Mouse (Mus musculus) CD4-positive, CD25-positive, alpha-beta regulatory T cell, adult 2 months (primary cell): ENCODE data around the gene Cep68.
A peak's percentile ranks its signal among the peaks of the same experiment; 100 is the strongest.

Experiments
- DNase-seq: peaks from one replicate; pipeline ENCODE4 v3.0.0-alpha.2; 2012; ENCODE audit warnings: low read depth, low spot score

Cep68 gene

DNA sequence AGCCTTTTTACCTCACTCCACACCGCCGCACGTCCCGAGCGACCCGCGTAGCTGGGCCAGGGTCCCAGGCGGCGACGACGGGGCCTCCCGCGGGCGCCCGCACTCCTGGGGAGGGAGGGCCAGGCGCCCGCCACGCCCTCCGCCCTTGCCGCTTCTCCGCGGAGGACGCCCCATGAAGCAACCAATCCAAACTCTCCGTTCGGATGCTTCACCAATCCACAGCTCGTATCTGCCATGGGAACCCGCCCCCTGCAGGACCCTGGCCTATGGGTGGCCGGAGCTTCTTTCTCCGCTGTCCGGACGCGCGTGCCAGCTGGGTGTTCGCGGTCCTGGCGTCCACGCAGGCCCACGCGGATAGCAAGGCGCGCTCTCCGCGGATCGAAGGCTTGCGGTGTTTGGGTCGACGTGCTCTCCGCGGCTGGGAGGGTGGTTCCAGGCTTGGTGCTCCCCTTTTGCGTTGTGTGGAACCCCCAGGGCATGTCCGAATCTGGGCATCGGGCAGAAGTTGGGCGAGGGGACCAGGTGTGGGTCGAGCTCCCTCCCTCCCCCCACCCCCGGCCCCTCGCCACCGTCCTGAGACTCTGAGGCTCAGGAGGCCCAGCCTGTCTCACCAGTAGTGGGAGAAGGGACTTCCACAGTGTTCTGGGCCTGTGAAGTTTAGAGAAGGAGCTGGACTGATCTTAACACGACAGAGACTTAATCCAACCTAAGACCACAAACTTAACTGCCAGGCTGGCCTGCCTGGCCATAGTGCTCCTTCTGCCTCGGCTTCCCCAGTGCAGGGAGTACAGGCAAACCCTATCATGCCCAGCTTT is at the start of gene Cep68:
Cep68 (minus strand) TSS at position 134 of the 815 bp plus-strand sequence.
- DNase-seq: peak; percentile 95

DNA sequence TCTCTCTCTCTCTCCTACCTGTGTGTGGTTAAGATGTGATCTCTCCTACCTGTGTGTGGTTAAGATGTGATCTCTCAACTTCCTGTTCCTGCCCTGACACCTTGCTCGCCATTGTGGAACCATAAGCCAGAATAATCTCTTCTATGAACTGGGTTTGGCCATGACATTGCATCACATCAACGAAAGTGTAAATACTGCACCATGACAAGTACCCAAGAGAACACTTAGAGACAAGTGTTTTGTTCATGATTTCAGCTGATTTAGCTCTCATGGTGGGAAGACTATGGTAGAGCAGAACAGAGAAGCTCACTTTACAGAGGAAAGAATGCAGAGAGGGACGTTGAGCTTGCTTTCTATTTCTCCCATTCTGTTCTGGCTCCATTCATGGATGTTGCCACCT is 35.2 kb upstream of the Cep68 start:
- DNase-seq: no peak

DNA sequence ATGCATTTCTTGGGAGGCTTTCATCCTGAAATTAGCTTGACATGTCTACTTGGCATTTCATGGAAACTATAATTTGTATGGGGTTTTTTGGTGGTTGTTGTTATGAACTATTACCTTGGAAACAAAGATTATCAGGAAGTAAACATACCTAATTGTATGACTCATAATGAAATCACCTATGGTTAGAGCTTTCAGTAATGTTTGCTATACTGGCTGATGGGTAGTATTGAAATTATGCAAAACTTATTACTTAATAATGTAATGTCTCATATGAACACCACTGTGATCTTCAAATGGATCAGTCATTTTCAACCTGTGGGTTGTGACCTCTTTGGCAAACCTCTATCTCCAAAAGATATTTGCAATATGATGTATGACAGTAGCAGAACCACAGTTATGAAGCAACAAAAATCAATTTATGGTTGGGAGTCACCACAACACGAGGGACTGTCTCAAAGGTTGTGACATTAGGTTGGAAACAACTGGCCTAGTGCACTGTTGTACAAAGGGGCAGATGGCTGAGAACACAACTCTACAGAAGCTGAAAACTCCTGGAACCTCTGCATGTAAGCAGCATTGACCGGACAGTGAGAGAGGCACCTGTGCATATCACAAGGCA is 33.5 kb upstream of the Cep68 start:
- peak; percentile 44 for DNase-seq

DNA sequence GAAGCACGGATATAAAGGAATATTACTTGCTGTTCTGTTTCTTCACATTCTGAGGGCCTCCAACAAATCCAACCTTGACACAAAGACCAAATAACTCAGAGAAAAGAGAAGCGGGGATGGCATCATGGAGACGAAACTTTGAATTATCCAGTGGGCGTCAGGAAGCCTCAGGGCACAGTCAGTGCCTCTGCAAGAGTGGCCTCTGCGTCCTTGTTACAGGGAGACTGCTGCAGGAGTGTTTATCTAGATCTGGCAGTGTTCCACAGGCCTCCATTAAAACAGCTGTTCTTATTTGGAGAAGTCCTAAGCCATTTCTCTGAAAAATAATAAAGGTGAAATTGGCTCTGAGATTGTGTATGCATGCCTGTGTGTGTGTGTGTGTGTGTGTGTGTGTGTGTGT is 31.8 kb upstream of the Cep68 start:
- no peak for DNase-seq

DNA sequence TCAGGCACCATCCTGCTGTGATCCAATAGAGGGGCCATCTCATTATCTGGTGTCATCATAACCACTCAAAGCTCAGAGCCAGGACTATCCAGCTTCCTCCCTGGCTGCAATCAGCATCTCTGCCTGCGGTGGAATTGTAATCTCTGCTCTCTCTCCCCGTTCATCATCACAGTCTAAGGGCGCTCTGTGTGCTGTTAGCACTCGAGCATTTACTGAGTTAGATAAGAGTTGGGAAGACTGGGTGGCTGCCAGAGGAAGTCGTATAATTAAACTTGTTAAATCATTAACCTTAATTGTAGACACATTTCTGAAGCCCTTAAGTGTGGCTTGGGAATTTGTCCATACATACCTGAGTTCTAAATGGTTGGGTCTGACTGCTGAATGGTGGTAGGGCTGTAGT is 29.5 kb upstream of the Cep68 start:
- DNase-seq: no peak

DNA sequence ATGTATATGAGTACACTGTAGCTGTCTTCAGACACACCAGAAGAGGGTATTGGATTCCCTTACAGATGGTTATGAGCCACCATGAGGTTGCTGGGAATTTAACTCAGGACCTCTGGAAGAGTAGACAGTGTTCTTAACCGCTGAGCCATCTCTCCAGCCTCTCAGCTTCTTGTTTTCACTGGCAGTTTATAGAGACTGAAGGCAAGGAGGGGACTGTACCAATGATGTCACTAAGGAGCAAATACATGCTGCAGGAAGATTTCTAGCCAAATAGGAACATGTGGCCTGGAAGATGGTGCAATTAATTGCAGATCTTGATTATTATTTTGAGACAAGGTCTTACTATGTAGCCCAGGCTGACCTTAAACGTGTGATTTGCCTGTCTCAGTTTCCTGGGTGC is 27.9 kb upstream of the Cep68 start:
- DNase-seq: no peak

DNA sequence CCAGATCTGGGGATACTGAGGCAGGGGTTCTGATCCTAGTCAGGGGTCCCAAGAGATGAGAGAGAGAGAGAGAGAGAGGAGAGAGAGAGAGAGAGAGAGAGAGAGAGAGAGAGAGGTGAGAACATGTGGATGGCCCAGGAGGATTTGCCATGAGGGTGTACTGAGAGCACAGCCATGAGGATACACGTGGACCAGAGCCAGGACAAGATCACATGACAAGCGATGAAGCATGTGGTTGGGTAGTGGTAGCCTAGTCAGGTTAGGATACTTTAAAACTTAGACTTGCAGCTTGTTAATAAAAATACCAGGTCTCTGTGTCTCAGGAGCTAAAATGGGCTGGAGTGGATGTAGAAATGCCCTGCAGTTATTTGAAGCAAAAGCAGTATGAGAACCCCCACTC is 26.7 kb upstream of the Cep68 start:
- no peak for DNase-seq

DNA sequence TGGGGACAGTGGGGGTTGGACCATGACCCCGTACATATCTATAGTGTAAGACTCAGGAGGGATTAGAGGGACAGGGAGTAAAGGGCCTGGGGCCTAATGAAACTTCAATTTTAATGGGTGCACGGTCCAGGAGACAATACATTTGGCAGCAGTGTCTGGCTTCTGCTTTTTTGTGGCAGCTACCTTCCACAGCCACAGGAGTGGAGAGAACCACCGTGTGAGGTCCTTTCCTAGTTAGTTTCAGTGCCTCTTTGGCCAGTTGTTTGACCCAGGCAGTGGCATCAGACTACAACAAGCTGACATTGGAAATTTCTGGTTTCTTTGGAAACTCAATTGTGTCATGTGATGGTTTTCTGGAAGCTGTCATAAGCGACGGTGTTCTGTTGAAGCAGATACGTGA is 20.7 kb upstream of the Cep68 start:
- no peak for DNase-seq

DNA sequence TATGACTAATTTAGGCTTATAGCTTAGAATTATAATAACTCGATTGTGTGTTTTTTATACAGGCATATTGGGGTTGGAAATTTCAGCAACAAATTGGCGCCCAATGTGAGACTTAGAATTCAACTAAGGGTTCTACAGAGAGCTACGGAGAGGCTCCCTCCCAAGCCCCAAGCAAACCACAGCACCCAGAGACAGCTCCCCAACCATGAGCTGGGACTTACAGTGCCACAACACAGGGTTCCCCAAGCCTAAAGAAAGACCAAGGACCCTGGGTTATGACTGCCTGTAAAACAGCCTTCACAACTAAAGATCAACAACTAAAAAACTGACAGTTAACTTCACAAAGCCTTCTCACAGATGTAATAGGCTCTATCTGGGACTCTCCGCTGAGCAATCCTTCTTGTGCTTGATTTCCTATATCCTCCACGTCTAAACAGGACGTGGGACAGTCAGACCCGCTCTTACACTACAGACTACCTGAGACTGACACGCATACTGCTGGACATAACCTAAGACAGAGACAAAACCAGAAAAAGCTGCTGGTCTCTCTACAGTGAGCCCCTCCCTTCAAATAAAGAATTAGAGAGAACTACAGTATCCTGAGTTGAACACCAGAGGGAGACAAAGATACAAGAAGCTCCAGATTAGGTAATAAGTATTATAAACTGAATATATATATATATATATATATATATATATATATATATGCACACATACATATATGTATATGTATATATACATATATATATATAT is 13.6 kb upstream of the Cep68 start:
- DNase-seq: peak; percentile 62

DNA sequence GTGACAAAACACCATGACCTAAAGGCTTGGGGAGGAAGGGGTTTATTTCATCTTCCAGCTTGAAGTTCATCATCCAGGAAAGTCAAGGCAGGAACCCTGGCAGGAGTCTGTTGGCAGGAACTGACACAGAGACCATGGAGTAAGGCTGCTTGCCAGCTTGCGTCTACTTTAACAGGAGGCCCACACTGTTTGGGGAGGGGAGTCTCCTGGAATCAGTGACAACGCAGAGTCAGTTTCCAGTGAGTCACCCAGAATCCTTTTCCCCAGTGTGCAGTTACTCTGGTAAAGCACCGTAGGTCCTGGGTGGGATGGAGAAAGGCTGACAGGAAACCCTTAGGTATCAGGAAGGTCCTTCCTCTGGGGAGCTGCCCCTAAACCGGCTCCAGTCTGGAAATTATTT is 5.6 kb upstream of the Cep68 start:
- no peak for DNase-seq

DNA sequence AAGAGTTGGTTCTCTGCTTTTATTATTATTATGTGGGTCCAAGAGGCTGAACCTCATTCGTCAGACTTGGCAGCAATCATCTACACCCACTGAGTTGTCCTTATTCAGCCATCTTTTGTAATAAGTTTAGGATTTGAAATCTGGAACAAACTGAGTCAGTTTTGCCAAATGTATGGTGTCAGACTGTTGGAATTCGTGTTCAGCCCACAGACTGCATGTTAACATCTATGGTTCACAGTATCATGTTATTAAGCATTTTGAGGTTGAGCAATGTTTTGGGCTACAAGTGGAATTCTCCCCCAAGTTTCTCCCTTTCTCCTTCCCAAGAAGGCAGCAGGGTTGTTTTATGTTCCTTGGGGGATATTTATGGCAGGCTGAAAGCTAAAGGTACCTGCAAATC is 3.9 kb upstream of the Cep68 start:
- DNase-seq: no peak

DNA sequence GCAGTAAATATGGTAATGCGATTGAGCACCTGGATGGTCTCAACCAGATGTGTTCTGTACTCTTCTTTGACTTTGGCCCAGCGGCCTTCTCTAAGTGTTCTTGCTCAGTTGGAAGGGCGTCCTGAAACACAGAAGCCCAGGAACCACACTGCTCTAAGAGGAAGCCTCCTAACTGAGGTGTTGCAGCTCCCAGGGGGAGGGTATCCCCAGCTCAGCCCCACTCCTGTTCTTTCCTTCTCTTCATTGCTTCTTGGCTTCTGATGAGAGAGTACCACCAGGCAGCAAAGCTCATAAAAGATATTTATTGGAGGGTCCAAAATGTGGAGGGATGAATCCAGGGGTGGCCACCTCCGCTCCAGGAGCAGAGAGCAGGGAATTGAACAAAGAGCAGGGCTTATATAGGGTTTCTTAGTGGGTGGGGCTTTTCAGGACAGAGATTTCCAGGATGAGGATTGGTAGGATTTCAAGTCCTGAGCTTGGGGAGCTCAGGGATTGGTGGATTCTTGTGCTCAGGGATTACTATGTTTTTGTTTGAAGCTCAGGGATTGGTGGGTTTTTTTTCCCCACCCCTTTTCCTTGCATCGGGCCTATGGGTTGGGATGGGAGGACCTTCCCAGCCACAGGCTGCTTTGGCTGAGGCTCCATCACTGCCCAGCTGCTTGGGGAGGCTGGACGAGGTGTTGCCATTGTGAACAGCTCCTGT is 1.4 kb upstream of the Cep68 start:
- no peak for DNase-seq

DNA sequence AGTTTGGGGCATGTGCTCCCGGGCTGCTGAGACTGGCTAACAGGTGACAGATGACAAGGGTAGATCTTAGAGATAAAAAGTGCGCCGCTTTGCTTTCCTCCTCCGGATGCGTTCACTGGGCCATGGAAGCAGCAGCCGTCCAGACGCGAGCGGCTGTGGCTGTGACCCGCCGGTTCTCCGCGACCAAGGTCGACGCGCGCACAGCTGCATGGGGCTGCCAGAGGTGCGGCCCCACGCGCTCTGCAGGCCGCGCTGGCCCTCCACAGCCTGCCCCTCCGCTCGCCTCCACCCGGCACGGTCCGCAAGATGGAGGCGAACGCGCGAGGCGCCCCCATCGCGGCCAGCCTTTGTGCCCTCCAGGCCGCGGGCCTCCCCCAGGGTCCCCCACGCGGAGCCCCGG is 389 bp downstream of the Cep68 start:
- peak; percentile 71 for DNase-seq

DNA sequence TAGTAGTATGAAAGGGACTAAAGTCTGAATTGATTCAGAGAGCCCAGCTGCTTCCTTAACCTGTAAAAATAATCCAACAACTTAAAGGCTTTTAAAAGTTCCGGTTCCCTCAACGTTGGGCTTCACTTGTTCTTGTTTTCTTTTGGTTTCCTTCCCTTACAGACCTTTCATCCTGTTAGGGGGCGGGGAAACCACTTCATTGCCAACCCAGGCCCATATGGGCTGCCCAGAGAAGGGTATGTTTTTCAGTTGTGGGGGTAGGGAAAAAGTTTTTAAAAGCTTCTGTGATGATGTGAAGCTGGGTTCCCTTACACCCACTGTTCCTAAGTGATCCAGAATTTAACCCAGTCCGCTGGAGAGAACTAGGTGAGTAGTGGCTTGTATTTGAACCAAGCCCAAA is 952 bp downstream of the Cep68 start:
- DNase-seq: peak; percentile 70

DNA sequence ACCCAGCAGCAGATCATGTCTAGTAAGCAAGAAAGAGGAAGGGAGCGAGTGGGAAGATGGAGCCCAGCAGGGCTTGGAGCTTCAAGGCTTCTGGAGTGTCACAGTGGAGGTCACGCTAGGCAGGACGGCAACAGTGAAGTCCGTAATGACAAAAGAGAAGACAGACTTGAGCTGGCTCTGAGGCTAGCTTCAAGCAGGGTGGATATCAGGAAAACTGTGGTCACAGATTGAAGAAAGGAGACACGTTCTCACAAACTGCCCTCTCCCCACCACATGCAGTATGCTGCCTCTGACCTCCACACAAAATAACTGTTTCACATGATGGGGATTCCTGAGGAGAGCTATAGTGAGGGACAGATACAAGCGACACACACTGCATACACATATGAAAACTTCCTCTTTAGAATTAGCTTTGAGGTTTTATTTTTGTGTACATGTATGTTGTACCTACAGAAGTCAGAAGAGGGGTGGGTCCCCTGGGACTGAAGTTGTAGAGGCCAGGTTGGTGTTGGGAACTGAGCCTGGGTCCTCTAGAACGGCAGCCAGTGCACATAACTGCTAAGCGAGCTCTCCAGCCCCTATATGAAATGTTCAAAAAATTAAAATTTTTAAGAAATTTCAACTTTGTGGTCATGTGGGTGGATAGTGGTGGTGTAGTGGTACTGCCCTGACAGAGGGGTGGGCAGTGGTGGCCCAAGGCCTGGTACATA is 1.9 kb downstream of the Cep68 start:
- DNase-seq: no peak

DNA sequence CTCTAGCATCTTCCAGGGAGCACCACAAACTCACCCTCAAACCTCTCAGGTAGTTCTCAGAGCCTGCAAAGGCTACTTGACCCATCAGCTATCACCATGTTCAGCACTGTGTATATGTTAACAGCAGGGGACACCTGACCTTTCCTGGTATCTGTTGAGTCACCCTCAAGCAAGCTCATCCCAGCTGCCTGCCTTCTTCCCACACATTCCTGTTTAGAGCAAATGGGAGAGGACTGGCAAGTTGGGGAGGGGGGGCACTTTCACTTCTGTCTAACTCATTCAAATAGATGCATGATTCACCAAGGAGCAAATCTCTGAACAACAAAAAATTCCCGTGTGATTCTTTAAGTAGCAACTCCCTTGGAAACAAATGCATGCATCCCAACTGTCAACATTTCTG is 2.6 kb downstream of the Cep68 start:
- DNase-seq: no peak

DNA sequence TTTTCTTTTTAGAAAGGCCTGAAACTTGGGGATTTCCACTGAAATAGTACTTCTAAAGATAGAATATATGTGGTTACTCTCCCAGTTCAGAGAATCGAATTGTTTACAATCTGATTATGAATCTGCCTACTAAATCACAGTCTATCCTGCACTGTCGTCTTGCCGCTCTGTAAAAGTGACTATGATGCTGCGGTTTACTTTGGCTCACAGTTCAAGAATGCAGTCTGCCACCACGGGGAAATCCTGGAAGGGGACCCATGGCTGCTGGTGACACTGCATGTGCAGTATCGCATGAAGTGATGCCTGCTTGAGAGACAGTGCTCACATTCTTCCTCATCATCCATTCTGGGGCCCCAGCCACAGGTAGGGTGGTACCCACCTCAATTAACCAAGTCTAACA is 3.9 kb downstream of the Cep68 start:
- DNase-seq: peak; percentile 33

DNA sequence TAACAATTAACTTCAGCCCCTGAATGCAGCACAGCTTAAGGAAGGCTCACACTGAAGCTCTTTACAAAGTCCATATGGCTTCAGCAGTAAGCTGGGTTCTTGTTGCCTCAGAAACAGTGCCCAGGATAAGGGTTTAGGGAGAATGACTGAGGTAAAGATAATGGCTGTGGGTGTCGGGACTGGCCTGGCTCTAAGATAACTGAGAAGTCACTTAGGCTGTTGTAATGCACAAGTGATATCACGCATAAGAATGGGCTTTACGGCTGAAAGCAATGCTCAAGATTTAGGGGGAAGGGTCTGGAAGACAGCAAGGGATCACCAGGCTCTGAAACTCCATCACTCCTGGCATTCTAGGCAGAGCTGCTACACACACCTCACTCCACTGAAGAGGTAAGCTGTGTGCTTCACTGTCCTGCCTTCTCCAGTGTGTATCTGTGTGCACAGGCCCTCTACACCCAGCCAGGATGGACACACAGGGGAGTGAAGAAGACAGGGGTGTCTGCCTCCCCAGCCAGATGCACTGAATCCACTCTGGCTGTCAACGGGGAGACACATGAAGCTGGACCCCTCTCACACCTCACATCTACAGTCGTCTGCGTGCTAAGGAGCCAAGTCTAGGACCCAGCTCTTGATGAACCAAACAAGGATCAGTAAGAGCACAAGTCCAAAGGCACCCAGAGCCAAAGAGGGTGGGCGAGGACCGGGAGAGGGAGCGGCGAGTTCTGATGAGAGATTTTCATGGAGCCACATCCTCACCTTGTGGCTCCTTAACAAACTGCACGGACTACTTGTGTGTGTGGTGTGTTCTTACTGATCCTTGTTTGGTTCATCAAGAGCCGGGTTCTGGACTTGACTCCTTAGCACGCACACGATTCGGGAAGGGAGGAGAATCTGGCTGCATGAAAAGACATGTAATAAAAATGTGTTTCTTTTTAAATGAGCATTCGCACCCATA is 4.6 kb downstream of the Cep68 start:
- no peak for DNase-seq

DNA sequence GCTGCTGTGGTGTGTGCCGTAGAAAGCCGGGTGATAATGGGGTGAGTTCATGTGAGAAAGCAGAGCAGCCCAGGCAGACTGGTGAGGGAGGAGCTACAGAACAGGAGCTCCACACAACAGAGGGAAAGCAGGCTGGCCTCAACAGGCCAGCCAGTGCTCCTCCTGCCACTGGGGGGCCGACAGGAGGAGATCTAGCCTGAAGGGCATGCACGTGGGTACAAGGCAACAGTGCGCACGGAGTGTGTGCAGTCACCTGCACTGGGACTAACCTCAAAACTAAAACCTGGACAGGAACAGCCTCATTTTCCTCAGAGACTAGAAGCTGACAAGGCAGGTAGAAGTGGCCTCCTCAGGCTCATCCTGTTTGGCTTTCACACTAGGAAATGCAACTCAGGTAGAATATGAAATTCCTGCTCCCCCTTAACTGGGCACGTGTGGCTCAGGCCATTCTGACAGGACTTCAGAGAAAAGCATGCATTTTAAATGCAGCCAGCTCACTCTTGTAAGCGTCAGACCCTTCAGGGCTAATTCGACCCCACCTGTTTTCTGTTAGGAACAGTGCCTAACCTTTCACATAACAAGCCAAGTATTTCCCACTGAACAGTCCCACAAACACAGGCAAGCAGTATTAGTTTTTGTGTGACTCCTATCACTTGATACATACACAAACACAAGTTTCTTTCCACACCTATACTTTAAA is 5.9 kb downstream of the Cep68 start:
- no peak for DNase-seq
